Mouse (Mus musculus): ENCODE measurements at regions not wholly inside any gene's neighbourhood (a gene's known extent, or its start where the extent isn't known, plus 50 kb on each side); places are given as distances from the start of the nearest gene placed in this dataset.

DNA sequence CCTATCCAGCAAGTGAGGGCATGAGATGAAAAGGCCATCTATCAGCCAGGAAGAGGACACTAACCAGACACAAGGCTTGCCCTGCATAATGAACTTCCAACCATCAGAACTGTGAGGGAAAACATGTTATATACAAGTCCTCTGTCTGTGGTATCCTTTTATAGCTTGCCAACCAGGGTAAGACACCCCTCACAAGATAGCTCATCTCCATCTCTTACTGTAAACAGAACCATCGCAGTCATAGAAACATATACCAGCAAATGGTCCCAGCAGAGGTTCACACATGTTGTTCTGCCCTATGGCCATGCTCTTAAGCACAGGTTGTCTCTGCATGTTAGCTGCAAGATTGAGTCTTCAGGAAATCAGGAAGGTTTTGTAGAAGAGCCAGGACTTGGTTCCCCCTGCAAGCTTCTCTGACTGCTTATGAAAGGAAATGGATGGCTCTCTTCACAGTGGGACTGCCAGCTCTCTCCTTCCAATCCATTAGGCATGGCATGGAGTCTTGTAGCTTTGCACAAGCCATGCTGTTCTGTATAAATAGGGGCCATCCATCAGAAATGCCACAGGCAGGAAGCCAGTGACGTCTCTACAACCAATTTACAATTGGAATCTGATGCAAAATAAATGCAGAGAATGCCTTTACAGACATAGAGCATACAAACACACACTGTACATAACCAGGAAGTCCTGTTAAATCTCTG, 1514.0 kb upstream of the Lrrc6 start:
- DNase-seq: no peak

DNA sequence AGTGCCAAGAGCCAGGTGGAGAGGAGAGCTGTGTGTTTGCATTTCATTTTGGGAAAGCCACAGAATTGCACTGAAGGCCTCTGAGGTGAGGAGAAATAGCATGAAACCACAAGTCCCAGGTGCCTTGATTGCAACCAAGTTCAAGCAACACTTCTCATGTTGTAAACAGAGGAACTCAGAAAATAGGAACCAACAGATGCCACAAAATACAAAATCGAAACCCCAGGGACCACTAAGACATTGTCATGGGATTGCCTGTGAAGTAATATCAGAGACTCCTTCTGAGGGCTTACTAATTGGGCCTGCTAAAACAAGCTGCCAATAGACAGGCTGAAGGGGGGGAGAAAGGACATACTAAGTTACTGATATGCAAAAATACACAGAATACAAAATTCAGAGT, 1510.5 kb upstream of the Lrrc6 start:
- DNase-seq: no peak

DNA sequence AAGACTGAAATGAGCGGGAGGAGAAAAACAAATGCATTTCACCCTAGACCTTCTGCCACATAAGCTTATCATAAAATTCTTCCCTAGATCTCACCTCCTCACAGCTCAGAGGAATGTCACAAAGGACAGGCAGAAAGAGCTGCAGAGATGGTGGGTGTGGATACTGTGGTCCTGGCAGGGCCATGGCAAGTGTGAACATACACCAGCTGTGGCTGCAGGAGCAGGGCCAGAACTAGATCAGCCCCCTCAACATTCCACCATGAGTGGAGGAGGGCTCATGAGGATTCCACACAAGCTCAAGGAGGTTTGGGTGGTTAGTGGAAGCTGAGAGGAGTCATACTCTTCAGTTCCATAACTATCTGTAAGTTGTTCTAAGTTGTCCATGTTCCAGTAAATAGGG, 1509.5 kb upstream of the Lrrc6 start:
- no peak for DNase-seq

DNA sequence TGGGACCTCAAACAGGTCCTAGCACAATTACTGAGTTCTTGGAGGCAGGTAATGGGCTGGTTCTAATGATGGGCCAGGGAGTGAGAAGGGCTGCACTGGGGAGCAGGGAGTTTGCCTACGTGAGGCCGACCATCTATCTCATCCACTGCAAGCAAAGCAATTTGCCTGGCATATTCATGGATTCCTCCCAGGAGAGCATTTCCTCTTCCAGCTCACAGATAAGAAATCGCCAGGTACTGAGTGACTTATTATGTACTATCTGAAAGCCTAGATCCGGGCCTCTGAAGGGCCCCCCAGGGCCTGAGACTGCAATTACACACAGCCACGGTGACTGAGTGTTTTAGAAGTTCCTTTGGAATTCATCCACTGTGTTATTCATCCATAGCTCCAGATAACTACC, 1504.1 kb upstream of the Lrrc6 start:
- no peak for DNase-seq

DNA sequence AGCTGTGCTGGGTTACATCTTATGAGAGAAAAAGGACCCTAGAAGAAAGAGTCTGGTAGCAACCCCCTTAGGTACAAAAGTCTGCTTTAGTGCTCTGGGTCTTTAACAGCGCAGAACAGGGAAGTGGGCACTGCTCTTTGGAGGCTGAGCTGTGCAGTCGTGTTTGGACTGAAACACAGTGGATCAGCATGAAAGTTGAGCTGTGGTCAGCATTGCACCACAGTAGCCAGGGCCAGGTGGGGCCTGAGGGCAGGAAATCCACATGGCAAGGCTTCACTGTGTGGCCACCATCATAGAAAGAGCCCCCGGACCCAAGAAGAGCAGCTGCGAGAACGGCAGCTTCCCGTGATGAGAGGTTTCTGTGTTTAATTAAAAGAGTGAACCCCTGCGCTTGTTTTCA, 1495.8 kb upstream of the Lrrc6 start:
- peak in 1 of 2 experiments; percentile 2 for DNase-seq

DNA sequence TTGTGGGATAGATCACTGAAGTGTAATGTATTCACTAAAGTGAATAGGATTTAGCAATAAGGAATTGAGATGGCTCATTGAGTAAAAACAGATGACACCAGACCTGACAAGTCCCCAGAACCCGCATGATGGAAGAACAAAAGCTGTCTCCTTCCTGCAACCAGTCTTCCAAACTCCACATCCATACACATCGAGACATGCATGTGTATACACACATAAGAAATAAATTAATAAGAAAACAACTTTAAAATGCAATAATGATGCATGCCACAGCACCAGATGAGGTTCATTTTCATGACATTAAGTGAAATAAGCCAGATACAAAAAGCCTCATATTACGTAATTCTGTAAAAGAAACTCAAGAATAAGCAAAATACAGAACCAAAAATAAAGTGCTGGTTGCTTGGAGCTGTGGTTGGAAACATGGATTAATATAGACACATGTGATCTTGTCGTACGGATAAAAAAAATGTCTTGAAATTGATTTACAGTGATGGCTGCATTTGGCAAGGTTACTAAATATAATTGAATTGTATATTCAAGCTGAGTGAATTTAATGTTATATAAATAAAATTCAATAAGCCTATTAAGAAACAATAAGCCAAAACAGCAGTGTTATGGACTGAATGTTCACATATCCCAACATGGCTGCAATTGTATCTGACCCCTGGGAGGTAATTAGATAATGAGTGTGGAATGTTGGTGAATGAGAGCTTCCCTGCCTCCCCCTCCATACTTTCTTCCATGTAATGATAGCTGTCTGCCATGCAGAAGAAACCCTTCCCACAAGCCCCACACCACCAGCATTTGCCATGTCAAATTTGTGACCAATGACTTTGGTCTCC, 1488.9 kb upstream of the Lrrc6 start:
- DNase-seq: no peak

DNA sequence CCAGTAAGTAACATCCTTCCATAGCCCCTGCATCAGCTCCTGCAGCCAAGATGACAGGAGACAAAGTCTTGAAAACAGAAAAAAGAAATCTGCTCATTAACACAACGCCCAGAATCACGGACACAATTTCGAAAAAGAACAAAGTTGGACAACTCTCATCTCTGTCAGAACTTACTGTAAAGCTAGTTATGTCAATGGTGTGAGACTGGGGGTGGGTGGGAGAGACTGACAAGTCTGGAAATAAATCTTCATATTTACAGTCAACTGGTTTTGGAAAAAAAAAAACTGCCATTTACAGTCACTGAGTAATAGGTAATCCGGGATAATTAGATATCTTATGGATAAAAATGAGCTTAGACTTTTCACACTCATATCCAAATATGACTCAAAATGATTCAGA, 1487.2 kb upstream of the Lrrc6 start:
- no peak for DNase-seq

DNA sequence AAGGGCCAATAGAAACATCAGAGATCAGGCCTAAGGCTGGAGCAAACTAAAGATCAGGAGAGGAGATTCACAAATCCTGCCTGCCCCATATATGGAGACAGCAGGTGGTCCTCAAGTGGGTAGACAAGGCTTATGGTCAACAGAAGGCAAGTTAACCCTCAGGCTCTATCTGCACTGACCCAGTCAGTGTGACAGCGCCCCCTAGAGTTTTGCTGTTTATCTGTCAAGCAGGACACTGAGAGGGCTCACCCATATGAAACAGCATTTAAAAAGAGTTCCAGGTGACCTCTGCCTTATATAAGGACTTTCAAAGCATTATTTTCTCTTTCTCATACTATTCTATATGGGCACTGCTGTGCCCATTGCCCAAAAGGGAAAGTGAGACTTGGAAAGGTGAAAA, 1482.5 kb upstream of the Lrrc6 start:
- peak in 1 of 2 experiments; percentile 29 for DNase-seq

DNA sequence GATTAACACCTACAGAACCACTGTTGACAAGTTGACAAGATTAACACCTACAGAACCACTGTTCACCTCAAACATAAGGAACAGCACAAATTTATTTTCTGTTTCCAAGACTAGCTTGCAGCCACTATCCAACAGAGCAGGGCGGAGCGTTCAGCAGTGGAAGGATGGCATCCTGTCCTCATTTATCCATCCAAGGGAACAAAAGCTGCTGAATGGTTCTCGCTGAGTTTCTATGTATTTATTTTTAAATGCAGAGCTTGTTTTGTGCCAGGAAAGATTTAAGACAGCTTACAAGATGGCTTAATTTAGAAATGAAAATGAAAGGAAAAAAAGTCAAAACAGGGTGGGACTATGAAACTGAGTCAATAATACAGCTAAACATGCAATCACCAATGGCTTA, 1481.2 kb upstream of the Lrrc6 start:
- DNase-seq: no peak

DNA sequence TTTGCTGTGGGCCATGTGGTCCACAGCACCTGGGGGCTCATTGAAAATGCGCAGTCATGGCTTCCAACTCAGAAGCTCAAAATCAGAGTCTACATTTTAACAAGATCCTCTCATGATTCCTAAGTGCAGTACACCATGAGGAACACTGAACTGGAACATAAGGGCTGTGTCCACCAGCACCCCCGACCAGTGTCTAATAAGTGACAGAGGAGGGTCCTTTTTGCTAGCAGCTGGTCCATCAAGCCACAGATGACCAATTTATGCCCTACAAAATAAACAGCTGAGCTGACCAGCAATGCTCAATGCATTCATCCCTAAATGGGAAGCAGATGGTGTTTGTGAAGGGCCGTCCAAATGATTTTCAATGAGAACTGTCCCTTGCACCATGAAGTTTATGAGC, 1478.7 kb upstream of the Lrrc6 start:
- no peak for DNase-seq

DNA sequence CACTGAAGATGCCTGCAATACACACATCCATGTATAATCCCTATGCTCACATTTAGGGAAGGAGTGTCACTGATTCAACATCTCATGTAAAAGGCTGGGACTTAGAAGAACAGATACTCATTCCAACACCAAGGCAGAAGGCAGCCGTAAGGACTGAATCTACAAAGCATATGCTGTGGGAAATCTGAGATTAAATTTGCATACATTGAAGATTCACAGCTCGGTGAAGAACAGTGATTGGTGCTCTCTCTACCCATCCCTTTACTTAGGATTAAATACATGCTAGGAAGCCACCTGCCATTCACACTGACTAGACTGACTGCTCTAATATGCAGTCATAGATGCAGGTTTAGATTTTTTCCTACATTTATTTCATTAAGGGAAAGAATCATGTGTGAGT, 1476.5 kb upstream of the Lrrc6 start:
- no peak for DNase-seq

DNA sequence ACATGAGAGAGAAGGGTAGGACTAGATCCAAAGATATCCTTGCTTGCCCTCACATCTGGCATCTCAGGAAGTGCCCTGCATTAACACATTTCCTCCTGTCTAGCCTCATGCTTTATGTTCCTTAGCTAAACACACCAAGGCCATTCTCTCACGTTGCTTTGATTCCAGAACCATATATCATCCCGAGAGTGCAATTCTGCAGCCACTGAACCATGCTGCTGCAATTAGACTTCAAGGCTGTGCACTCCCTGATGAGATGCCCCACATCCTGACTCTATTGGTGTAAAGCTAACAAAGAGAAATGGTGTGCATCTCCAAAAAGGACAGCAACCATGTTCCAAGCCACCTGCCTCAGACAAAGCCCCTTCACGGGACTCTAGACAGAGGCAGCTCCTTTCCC, 1471.3 kb upstream of the Lrrc6 start:
- DNase-seq: no peak

DNA sequence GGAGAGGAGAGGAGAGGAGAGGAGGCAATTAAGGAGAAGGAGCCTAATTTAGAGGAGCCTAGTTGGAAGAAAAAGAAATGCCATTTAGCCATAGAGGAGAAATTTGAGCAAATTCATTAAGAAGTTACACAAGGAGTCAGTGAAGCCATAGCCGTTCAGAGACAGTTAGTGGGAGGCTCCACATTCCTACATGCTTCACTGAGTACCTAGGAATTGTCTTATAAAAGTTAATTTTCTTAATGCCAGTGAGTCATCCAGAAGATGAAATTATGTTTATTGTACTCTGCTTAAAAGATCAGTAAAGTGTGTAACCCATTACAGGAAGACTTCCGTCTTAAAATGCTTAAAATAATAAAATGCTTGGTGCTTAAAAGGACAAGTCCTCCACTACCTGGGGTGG, 1453.5 kb upstream of the Lrrc6 start:
- no peak for DNase-seq

DNA sequence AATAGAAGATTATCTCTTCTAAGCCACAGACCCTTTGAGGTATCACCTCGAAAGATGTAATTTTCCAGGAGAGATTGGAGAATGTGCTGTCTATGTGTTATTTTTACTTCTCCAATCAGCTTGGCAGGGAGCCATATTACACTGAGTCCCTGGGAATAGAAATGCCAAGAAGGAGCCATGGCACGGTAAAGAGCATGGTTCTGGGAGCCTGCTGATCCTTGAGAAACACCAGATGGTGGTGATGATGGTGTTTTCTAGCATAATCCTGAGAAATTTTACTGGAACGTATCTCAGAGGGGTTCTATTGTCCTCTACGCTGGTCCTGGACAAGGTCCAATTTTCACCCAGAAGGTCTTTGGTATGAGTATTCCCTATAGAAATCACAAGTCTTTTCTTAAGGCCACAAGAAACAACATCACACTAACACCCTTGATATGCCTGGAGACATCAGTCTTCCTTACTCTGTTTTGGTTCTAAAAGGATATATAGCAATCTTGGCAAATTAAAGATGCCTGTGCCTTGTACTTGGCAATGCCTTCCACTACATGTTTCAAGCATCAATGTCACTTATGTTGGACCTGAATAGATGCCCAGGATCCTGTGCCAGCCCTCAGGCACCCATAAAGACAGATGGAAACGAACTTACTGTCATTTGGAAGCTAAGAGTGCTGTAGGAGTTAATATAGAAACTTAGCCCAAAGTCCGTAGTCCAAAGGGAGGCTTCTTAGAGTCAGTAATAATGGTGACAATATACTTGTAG, 1449.8 kb upstream of the Lrrc6 start:
- no peak for DNase-seq

DNA sequence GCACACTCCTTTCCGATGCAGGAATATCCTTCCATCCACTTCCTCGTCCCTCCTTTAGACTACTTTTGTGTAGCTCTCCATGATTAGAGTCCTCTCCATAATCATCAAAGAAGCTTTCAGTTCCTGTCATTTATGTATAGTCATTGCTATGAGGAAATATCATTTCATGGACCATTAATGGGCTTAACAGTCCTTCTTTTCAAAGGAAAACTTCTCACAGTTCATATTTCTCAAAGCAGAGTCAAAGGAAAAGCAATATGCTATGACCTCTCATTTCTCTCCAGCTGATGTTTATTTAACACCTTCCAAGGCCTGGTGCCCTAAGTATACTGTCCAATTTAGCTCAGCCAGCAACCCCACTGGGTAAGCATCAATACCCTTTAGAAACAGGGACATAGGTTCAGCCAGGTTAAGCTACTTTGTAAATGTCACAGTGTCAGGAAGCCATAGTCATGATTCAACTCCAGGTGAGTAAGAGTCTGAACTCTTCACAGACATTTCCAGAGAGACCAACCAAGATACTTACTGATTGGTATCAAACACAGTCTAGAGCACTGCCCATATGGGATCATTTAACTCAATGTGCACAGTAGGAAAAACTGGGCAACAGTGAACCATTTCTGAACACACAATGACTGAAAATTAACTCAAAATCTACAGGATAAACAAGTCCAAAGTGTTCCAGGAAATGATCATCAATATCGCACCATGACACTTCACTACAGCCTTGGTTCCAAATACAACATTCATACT, 1443.8 kb upstream of the Lrrc6 start:
- DNase-seq: no peak

DNA sequence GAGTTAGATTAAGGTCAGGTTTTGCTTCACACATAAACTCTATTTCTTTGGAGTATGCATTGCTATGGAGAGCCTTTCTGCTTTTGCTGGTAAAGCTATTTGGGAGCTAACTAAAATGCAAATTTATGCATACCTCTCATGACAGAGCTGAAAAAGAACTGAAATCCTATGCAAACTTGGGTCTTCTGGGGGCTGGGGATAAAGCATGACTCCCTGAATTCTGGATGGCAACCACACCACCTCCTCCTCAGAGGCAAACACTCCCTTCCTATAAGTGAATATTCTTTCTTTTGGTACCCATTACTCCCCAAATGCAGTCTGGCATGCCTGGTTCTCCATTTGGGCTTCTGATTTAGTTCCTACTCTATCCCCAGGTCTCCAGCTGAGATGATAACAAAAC, 1442.3 kb upstream of the Lrrc6 start:
- DNase-seq: no peak

DNA sequence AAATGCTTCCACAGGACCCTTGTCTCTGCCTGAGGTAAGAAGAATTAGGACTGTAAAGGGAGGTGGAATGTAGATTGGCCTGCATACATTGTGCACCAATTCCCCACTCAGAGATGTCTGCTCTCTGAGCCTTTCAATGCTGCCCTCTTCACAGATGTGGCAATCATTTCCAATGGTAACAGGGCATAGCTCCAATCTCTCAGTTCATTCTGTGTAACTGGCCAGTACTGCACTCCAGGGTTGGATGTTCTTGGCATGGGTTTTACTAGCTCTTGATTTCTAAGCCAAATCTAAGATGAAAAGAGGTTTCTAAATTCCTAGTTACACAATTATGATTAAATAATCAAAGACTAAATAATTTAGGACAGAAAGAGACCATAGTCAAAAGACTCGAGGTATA, 1439.8 kb upstream of the Lrrc6 start:
- DNase-seq: no peak

DNA sequence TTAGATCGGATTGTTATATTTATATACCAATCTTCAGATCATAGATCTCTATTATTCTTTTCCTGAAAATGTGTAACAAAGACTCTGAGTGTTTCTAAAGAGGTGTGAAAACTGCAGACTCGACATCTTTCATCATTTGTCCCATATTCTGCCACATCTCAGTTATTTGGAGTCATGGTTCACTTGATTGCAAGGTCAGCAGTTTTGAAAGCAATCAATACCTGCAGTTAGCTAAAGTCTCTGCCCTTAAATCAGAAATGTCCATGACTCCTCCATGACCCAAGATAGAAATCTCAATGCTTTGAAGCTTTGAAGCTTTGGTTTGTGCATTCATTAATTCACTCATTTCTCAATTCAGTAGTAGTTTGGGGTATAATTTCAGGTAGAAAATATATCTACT, 1424.2 kb upstream of the Lrrc6 start:
- DNase-seq: no peak

DNA sequence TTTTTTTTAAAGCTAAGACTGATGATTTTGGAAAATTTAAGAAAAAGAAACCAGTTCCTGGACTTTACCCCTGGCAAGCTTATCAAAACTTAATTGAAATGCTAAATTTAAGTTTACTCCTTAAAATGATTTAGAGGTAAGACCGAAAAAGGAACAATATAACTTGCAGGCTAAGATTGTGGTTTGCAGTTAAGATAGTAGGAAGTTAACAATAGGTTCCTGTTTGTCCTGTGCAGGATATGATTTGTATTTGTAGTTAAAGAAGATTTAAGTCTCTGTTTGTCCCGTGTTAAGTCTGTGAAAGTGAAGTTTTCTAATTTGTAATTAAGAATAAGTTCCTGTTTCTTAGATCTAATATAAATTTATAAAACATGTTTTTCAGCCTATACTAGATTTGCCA, 1406.3 kb upstream of the Lrrc6 start:
- no peak for DNase-seq

DNA sequence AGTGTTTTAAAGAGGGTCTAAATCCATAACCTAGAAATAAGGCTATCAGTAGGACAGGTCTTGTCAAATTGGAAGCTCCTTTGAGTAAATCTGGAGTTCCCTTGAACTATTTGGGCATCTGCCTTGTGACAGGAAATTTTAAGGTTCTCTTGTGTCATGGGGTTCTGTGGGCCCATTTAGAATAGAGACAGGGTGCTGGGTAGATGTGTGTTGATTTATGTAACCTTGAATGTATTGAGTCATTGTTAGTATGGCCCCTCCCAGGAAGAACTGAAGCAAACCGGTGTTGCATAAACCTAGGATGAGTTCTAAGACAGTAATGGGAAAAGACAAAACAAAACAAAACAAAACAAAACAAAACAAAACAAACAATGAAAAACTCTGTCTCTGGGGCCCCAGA, 1404.6 kb upstream of the Lrrc6 start:
- no peak for DNase-seq

DNA sequence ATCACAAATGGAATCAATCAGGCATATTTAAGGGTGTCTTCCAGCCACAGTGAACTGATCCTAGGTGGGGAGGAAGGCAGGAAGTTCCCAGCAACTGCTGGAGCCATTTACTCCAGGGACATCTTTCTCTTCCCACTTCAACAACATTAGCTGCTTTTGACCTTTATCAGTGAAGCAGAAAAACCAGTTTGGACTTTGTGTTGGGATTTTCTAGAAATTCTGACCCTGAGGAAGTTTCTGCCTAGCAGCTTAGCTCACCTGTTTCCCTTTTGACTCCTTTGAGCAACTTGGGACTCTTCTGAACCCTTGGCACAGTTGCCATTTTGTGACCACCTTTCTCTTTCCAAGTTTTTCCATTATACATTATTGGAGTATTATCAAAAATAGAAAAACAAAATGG, 1403.9 kb upstream of the Lrrc6 start:
- peak; percentile 13 to 45 for DNase-seq

DNA sequence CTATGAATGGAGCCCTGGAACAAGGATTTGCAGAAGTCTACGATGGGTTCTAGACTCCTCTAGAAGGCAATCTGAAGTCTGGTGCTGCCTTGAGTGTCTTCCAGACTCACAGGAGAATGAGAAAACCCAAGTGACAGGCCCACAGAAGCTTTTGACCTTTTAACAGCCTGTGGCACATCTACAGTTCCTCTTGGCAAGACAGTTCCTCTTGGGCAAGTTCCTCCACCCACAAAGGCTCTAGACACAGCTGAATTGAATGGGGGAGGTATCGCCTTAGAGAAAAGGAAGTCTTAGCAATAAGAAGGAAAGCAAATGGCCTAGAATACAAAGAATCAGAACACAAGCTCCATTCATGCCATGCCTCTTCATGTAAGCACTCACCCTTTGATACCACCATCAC, 1402.3 kb upstream of the Lrrc6 start:
- DNase-seq: no peak

DNA sequence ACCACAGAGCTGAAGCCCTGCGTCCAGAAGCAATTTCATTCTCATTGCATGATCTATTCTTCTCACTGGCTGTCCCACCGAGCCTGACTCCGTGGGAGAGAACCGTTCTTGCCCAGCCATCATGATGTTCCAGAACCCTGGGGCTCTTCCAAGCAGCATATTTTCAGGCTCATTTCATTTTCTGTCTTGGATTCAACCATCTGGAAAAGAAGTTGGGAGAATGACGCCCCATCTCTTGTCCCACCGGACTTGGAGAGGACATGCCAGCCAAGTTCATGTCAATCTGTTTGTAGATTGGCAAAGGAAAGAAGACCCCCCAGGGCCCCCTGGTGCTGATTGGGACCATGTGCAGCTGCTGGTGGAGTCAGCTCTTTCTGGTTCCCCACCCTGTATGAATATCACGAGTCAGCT, 1400.5 kb upstream of the Lrrc6 start:
- no peak for DNase-seq
